Mouse (Mus musculus) heart, postnatal 4 days (tissue): ENCODE results near the gene Mall. TPM values are rescaled to one million over a fixed set of nuclear protein-coding genes. Genes with fewer than 3 reads are reported as not detected.

Source experiments
- DNase-seq: peaks from one replicate; pipeline ENCODE4 v3.0.0; 2021
- total RNA-seq, 2 experiments: library from RNA; stranded (reverse); gene quantifications; 2 replicates each; pipeline ENCODE4 v1.2.3; 2021

Mall gene
- 10 to 100 TPM; 15.5 to 17.0 TPM for total RNA-seq

GRCm38 (mm10) chr2:127729671-127730070 is at the start of gene Mall:
Gene Mall (minus strand): TSS chr2:127729932.
- DNase-seq: peak; percentile 38

GRCm38 (mm10) chr2:127778451-127778850 is 48.7 kb upstream of the Mall start:
- no peak for DNase-seq

- DNase-seq: no peak
Measured at GRCm38 (mm10) chr2:127775013-127775412, 45.3 kb upstream of the Mall start.

GRCm38 (mm10) chr2:127774578-127774941 is 44.8 kb upstream of the Mall start:
- DNase-seq: no peak

- no peak for DNase-seq
Measured at GRCm38 (mm10) chr2:127773938-127774577, 44.3 kb upstream of the Mall start.

GRCm38 (mm10) chr2:127761587-127761986 is 31.9 kb upstream of the Mall start:
- no peak for DNase-seq

GRCm38 (mm10) chr2:127760429-127761000 is 30.8 kb upstream of the Mall start:
- no peak for DNase-seq

- DNase-seq: no peak
Measured at GRCm38 (mm10) chr2:127760014-127760413, 30.3 kb upstream of the Mall start.

GRCm38 (mm10) chr2:127759157-127759880 is 29.6 kb upstream of the Mall start:
- peak; percentile 35 for DNase-seq

GRCm38 (mm10) chr2:127757171-127757570 is 27.4 kb upstream of the Mall start:
- peak; percentile 32 for DNase-seq

- no peak for DNase-seq
Measured at GRCm38 (mm10) chr2:127754113-127754512, 24.4 kb upstream of the Mall start.

GRCm38 (mm10) chr2:127751849-127752610 is 22.3 kb upstream of the Mall start:
- no peak for DNase-seq

GRCm38 (mm10) chr2:127749376-127749775 is 19.6 kb upstream of the Mall start:
- no peak for DNase-seq

GRCm38 (mm10) chr2:127748316-127748715 is 18.6 kb upstream of the Mall start:
- no peak for DNase-seq

GRCm38 (mm10) chr2:127742637-127743036 is 12.9 kb upstream of the Mall start:
- DNase-seq: no peak

- no peak for DNase-seq
Measured at GRCm38 (mm10) chr2:127740756-127741519, 11.2 kb upstream of the Mall start.

GRCm38 (mm10) chr2:127737885-127738284 is 8.2 kb upstream of the Mall start:
- no peak for DNase-seq

GRCm38 (mm10) chr2:127736631-127737209 is 7.0 kb upstream of the Mall start:
- peak; percentile 18 for DNase-seq

- DNase-seq: no peak
Measured at GRCm38 (mm10) chr2:127735512-127736145, 5.9 kb upstream of the Mall start.

GRCm38 (mm10) chr2:127734889-127735288 is 5.2 kb upstream of the Mall start:
- no peak for DNase-seq

- no peak for DNase-seq
Measured at GRCm38 (mm10) chr2:127730301-127730997, 717 bp upstream of the Mall start.
